Mouse (Mus musculus) ES-Bruce4 (cell line): Measurements from ENCODE around the gene Arl4a. TPM values are rescaled to one million over a fixed set of nuclear protein-coding genes. Genes with fewer than 3 reads are reported as not detected.

ENCODE experiments used
- H3K27ac ChIP-seq: 2 replicates; pipeline ENCODE4 v1.5.1; 2012; ENCODE audit warnings: low read length, inconsistent platforms; ENCODE audit not compliant: insufficient read depth
- H3K27me3 ChIP-seq: 2 replicates; pipeline ENCODE4 v1.6.1; 2012; ENCODE audit warnings: mild to moderate bottlenecking, low read length, inconsistent platforms; ENCODE audit not compliant: control insufficient read depth, poor library complexity, insufficient read depth, severe bottlenecking
- H3K36me3 ChIP-seq: 2 replicates; pipeline ENCODE4 v1.6.1; 2012; ENCODE audit warnings: inconsistent platforms, mild to moderate bottlenecking, low read length, moderate library complexity; ENCODE audit not compliant: control insufficient read depth, poor library complexity, insufficient read depth, severe bottlenecking
- H3K4me1 ChIP-seq: one replicate; pipeline ENCODE4 v1.8.1; 2011; ENCODE audit warnings: low read length; ENCODE audit not compliant: control insufficient read depth, insufficient read depth
- H3K4me3 ChIP-seq: 2 replicates; pipeline ENCODE4 v1.5.1; 2011; ENCODE audit warnings: low read depth, mild to moderate bottlenecking, low read length
- H3K9ac ChIP-seq: 2 replicates; pipeline ENCODE4 v1.6.1; 2012; ENCODE audit warnings: low read depth, mild to moderate bottlenecking, inconsistent platforms; ENCODE audit not compliant: poor library complexity, severe bottlenecking
- H3K9me3 ChIP-seq: replicated peaks from 2 replicates; pipeline ENCODE4 v1.6.1; 2012; ENCODE audit warnings: mild to moderate bottlenecking, low read length, inconsistent platforms; ENCODE audit not compliant: control insufficient read depth, poor library complexity, insufficient read depth, severe bottlenecking
- CTCF ChIP-seq: IDR thresholded peaks from one replicate; pipeline ENCODE4 v1.8.1; 2011; ENCODE audit warnings: low read depth, low read length
- EP300 ChIP-seq: IDR thresholded peaks from 2 replicates; pipeline ENCODE4 v1.6.1; 2011; ENCODE audit warnings: low read depth, low read length; ENCODE audit not compliant: insufficient read depth
- POLR2A ChIP-seq: IDR thresholded peaks from one replicate; pipeline ENCODE4 v1.8.1; 2011; ENCODE audit warnings: low read length; ENCODE audit not compliant: insufficient read depth
- polyA plus RNA-seq: library from polyadenylated mRNA; stranded (reverse); fragments of >200 nt; gene quantifications from 2 replicates; pipeline ENCODE4 v1.2.4, GENCODE M21; 2011; ENCODE audit warnings: low read depth; ENCODE audit not compliant: missing spikeins, insufficient read depth, insufficient read length

The Arl4a gene
- polyA plus RNA-seq, 1 experiment = 26.5 TPM

DNA sequence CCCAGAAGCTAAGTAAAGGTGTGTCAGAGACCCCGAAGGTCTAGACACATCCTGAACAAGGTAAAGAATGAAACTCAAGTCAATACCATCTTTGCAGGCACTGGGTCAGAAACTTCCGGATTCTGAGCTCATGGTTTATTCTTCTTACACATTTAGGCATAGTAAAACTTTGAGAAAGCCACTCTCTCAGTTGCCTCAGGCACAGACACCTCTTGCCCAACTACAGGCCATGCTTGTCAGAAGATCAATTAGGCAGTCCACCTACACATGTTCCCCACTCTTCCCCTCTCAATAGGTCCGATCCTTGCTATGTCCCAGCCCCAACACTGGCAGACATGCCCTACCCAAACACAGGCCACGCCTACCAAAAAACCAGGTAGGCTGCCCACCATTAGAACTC, 48.7 kb downstream of the Arl4a start:
- no peak overlapping the region for H3K4me3 ChIP-seq
- TF ChIP-seq EP300 (no peak), POLR2A (no peak), CTCF (no peak)
- H3K4me1 ChIP-seq = no peaks in the 10 kb centered on the region
- no peak overlapping the region for H3K9ac ChIP-seq
- H3K36me3 ChIP-seq = no peaks in the 10 kb centered on the region
- no peaks in the 10 kb centered on the region for H3K27me3 ChIP-seq
- no peaks in the 10 kb centered on the region for H3K9me3 ChIP-seq
- no peak overlapping the region for H3K27ac ChIP-seq

DNA sequence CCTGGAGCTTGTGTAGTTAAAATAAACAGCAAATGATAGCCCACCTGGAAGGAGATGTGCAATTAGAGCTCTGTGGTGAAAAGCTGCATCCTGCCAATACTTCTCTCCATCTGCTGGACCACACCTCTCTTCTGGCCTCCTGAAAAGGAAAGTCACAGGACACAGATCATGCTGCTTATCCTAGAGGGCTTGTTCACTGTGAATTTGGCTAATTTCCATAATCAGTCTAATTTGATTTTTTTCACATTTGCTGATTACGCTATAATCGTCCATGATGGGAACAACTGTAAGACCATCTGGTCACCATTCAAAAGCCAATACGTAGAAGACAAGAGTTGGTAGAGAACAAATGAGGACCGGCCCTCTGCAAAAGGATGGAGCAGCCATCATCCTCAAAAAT, 50.6 kb downstream of the Arl4a start:
- Histone ChIP-seq H3K9ac (no peak overlapping the region), H3K4me3 (no peak overlapping the region), H3K27me3 (no peaks in the 10 kb centered on the region), H3K27ac (no peak overlapping the region), H3K36me3 (no peaks in the 10 kb centered on the region), H3K4me1 (no peaks in the 10 kb centered on the region), H3K9me3 (no peaks in the 10 kb centered on the region)
- no peak for TF ChIP-seq CTCF
- no peak for TF ChIP-seq EP300
- no peak for TF ChIP-seq POLR2A

DNA sequence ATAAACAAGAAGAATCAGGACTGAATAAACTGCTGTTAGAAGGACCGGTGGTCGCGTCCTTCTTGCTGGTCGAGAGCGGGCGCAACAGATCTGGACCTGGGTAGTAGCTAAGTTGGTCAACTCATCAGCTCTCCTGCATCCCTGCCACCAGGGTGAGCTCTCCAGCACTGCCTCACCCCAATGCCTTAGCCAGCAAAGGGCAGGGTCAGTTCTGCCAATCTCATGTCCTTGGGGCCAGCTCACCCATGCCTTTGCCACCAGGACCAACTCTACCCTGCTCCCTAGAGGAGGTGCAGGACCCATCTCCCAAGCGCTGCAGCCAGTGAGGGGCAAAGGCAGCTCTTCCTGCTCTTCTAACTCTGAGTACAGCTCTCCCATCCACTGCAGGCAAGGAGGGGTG, 52.2 kb downstream of the Arl4a start:
- no peaks in the 10 kb centered on the region for H3K36me3 ChIP-seq
- H3K9me3 ChIP-seq = no peaks in the 10 kb centered on the region
- no peaks in the 10 kb centered on the region for H3K4me1 ChIP-seq
- no peak overlapping the region for H3K9ac ChIP-seq
- TF ChIP-seq CTCF (peak; percentile 35), POLR2A (no peak), EP300 (no peak)
- no peak overlapping the region for H3K27ac ChIP-seq
- H3K27me3 ChIP-seq = no peaks in the 10 kb centered on the region
- no peak overlapping the region for H3K4me3 ChIP-seq

DNA sequence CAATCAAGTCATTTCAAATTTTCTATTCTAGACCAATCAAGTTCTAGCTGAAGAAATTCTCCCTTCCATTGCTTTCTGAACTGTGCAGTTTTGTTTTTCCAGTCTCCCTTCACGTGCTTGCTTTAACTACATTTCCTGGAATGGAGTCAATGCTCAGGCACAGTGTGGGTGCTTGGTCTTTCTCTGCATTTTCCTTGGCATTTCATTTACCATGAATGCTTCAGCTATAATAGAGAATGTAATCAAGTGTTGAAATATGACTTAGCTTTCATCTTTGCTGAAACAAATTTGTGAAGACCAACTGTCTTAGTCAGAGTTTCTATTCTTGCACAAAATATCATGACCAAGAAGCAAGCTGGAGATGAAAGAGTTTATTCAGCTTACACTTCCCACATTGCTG, 58.0 kb downstream of the Arl4a start:
- no peak for TF ChIP-seq CTCF
- TF ChIP-seq EP300 = no peak
- TF ChIP-seq POLR2A = no peak
- Histone ChIP-seq H3K9ac (no peak overlapping the region), H3K9me3 (no peaks in the 10 kb centered on the region), H3K4me1 (no peaks in the 10 kb centered on the region), H3K27ac (no peak overlapping the region), H3K4me3 (no peak overlapping the region), H3K27me3 (no peaks in the 10 kb centered on the region), H3K36me3 (no peaks in the 10 kb centered on the region)

DNA sequence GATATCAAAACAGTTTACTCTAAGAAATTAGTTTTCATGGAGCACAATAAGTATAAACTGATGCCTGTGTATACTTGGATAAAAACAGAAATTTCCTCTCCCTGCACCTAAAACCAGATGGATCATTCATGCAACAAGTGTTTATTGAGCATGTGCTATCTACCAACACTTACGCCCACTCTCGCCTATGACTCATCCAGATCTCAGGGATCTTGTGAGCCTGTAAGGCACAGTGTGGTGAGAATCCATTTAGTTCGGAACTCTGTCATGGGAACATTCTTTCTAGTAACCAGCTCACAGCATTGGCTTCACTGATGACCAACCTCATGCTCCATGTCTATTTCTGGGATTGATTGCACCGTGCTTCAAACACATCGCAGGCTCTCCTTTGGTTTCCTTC, 58.8 kb downstream of the Arl4a start:
- no peak overlapping the region for H3K27ac ChIP-seq

DNA sequence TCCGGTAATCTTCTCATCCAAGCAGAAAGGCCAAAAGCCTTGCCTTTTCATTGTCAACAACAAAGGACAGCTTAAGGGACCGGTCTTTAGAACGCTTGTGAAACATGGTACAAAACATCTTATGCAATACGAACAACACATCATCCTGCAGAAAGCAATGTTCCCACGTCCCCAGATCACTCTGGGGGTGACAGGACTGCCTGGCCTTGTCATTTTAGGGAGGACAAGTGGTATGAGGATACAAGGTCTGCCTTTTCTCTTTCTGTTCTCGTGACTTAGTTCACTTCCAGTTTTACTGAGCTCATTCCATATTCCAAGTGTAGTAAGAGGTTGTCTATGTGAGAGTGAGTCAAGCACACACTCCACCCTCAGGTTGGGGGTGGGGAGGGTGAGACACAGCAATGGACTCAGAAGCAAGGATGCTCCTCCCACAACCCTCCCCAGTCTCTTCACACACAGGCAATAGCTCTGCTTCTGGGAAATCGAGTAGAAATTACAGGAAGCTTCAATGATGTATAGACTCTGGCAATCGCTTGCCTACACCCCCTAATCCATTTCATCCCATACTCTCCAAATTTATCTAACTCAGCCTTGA, 59.7 kb downstream of the Arl4a start:
- no peak for TF ChIP-seq POLR2A
- no peak for TF ChIP-seq EP300
- TF ChIP-seq CTCF = no peak
- no peaks in the 10 kb centered on the region for H3K9me3 ChIP-seq
- H3K36me3 ChIP-seq = no peaks in the 10 kb centered on the region
- no peak overlapping the region for H3K27ac ChIP-seq
- no peaks in the 10 kb centered on the region for H3K4me1 ChIP-seq
- no peaks in the 10 kb centered on the region for H3K27me3 ChIP-seq
- H3K9ac ChIP-seq = no peak overlapping the region
- H3K4me3 ChIP-seq = no peak overlapping the region

More for the DNA sequence above, 58.8 kb downstream of the Arl4a start:
- H3K27me3 ChIP-seq = no peaks in the 10 kb centered on the region
- no peak overlapping the region for H3K4me3 ChIP-seq
- H3K9me3 ChIP-seq = no peaks in the 10 kb centered on the region
- no peak for TF ChIP-seq POLR2A
- no peak for TF ChIP-seq CTCF
- TF ChIP-seq EP300 = no peak
- H3K4me1 ChIP-seq = no peaks in the 10 kb centered on the region
- no peaks in the 10 kb centered on the region for H3K36me3 ChIP-seq
- H3K9ac ChIP-seq = no peak overlapping the region
